Mouse (Mus musculus) intestine, embryonic 14.5 days (tissue): Measurements from ENCODE around the gene Keap1. TPM values are rescaled to one million over a fixed set of nuclear protein-coding genes. Genes with fewer than 3 reads are reported as not detected.
"Not testable (repeated sequence)": the region's sequence is repeated elsewhere in the genome, so short reads cannot be mapped to it uniquely, and the experiment has no call there.

Experiments
- ATAC-seq: fragments of 200-750 bp; cut with Nextera tagmentation; replicated peaks from 2 replicates; pipeline ENCODE4 v1.8.0; 2017; ENCODE audit warnings: low read depth, moderate number of reproducible peaks, moderate TSS enrichment, moderate library complexity; ENCODE audit not compliant: low FRiP score, low TSS enrichment
- DNase-seq: peaks from one replicate; pipeline ENCODE4 v3.0.0-alpha.2; 2018; ENCODE audit warnings: low spot score
- H3K27ac ChIP-seq: fragments of 300-500 bp; sonication (generic); 2 replicates; pipeline ENCODE4 v1.5.1; 2014; ENCODE audit warnings: low read depth, mild to moderate bottlenecking, control low read depth
- H3K27me3 ChIP-seq: fragments of 300-500 bp; sonication (generic); replicated peaks from 2 replicates; pipeline ENCODE4 v1.6.1; 2014; ENCODE audit warnings: low read length, control low read depth; ENCODE audit not compliant: control insufficient read depth, insufficient read depth
- H3K36me3 ChIP-seq: fragments of 300-500 bp; sonication (generic); 2 replicates; pipeline ENCODE4 v1.6.1; 2014; ENCODE audit warnings: low read length, control low read depth; ENCODE audit not compliant: control insufficient read depth, insufficient read depth
- H3K4me1 ChIP-seq: fragments of 300-500 bp; sonication (generic); replicated peaks from 2 replicates; pipeline ENCODE4 v1.6.1; 2014; ENCODE audit warnings: low read length, control low read depth, mixed read lengths; ENCODE audit not compliant: control insufficient read depth, insufficient read depth
- H3K4me2 ChIP-seq: fragments of 300-500 bp; sonication (generic); 2 replicates; pipeline ENCODE4 v1.6.1; 2014; ENCODE audit warnings: low read length
- H3K4me3 ChIP-seq: fragments of 300-500 bp; sonication (generic); 2 replicates; pipeline ENCODE4 v1.5.1; 2014; ENCODE audit warnings: low read depth, low read length, control low read depth, mixed read lengths
- H3K9ac ChIP-seq: fragments of 300-500 bp; sonication (generic); 2 replicates; pipeline ENCODE4 v1.6.1; 2014; ENCODE audit warnings: mild to moderate bottlenecking, low read length
- H3K9me3 ChIP-seq: fragments of 300-500 bp; sonication (generic); 2 replicates; pipeline ENCODE4 v1.6.1; 2016; ENCODE audit warnings: low read length, control low read depth; ENCODE audit not compliant: control insufficient read depth
- WGBS: fragments of 180-500 bp; shearing (Covaris S2); extraction: QIAGEN DNeasy Blood & Tissue Kit; methylation state at CpG from one replicate; pipeline ENCODE4 v1.1.7; 2014; 5-methylcytosine and 5-hydroxymethylcytosine counted together
- polyA plus RNA-seq: library from polyadenylated mRNA; unstranded; fragments of >200 nt; fragmentation: Nextera tagmentation; extraction: Ambion mirVana; gene quantifications from 2 replicates; pipeline ENCODE4 v1.2.1, GENCODE M21; 2014

Keap1 gene
- polyA plus RNA-seq, 1 experiment from 2014 or later: 43.0 TPM

- Histone ChIP-seq H3K4me1 (peaks cover 9% of the 10 kb centered on the region; the same call in 1 of the 2 replicates), H3K4me2 (peak overlapping the region; percentile 82), H3K27ac (no peak overlapping the region; the same call in 1 of the 2 replicates), H3K36me3 (peaks cover 37% of the 10 kb centered on the region), H3K27me3 (no peaks in the 10 kb centered on the region), H3K4me3 (peak overlapping the region; percentile 95), H3K9ac (peak overlapping the region; percentile 87), H3K9me3 (no peaks in the 10 kb centered on the region)
- WGBS: 5% methylated on average over 11 of the region's 11 CpGs
- 0 out of 2 replicates have a peak, but pooled peaks have one; percentile 20 for ATAC-seq
- DNase-seq: no peak
These were observed 26.4 kb upstream of the Keap1 start for GRCm38 (mm10) chr9:21265611-21266010.

GRCm38 (mm10) chr9:21265000-21265561 lies 25.9 kb upstream of the Keap1 start, which contains the start of gene Atg4d:
TSS of gene Atg4d (plus strand) at chr9:21265293.
- Histone ChIP-seq H3K4me2 (peak within 1 kb of the TSS; percentile 82), H3K4me3 (peak within 1 kb of the TSS; percentile 95), H3K27me3 (no peaks in the 10 kb centered on the region), H3K27ac (peak within 1 kb of the TSS; percentile 44), H3K9ac (peak within 1 kb of the TSS; percentile 87), H3K36me3 (peaks cover 32% of the 10 kb centered on the region), H3K9me3 (no peaks in the 10 kb centered on the region), H3K4me1 (peaks cover 9% of the 10 kb centered on the region; the same call in 1 of the 2 replicates)
- ATAC-seq (peak; percentile 95), DNase-seq (peak; percentile 94)
- WGBS: under 1% methylated on average over 49 of the region's 49 CpGs

- Histone ChIP-seq H3K4me3 (peak overlapping the region; percentile 95), H3K27ac (peak overlapping the region; percentile 44), H3K4me1 (peaks cover 9% of the 10 kb centered on the region; the same call in 1 of the 2 replicates), H3K27me3 (no peaks in the 10 kb centered on the region), H3K36me3 (peaks cover 25% of the 10 kb centered on the region), H3K9me3 (no peaks in the 10 kb centered on the region), H3K9ac (peak overlapping the region; percentile 27; the same call in 1 of the 2 replicates), H3K4me2 (peak overlapping the region; percentile 82)
- 19% methylated on average over 17 of the region's 17 CpGs for WGBS
- ATAC-seq (peak; percentile 30), DNase-seq (no peak)
These were observed 25.3 kb upstream of the Keap1 start for GRCm38 (mm10) chr9:21264272-21264999.

- no peak overlapping the region for H3K9ac ChIP-seq
- peaks cover 9% of the 10 kb centered on the region; the same call in 1 of the 2 replicates for H3K4me1 ChIP-seq
- 68% methylated on average over 2 of the region's 2 CpGs for WGBS
- H3K27ac ChIP-seq: no peak overlapping the region
- H3K27me3 ChIP-seq: no peaks in the 10 kb centered on the region
- H3K4me3 ChIP-seq: no peak overlapping the region
- H3K36me3 ChIP-seq: 0 out of 2 replicates have a peak, but pooled peaks cover 2% of the 10 kb centered on the region
- ATAC-seq: no peak
- DNase-seq: no peak
- H3K4me2 ChIP-seq: no peak overlapping the region
- H3K9me3 ChIP-seq: no peaks in the 10 kb centered on the region
These were observed 22.7 kb upstream of the Keap1 start for GRCm38 (mm10) chr9:21261831-21262230.

- no peak overlapping the region for H3K27ac ChIP-seq
- H3K4me2 ChIP-seq: no peak overlapping the region
- H3K4me1 ChIP-seq: no peaks in the 10 kb centered on the region; the same call in 1 of the 2 replicates
- H3K27me3 ChIP-seq: no peaks in the 10 kb centered on the region
- no peaks in the 10 kb centered on the region for H3K36me3 ChIP-seq
- 74% methylated on average over 6 of the region's 6 CpGs for WGBS
- H3K4me3 ChIP-seq: no peak overlapping the region
- no peak overlapping the region for H3K9ac ChIP-seq
- H3K9me3 ChIP-seq: no peaks in the 10 kb centered on the region
- no peak for ATAC-seq
- no peak for DNase-seq
These were observed 21.4 kb upstream of the Keap1 start for GRCm38 (mm10) chr9:21260491-21261040.

GRCm38 (mm10) chr9:21256349-21256748 lies 17.2 kb upstream of the Keap1 start:
- H3K4me1 ChIP-seq, H3K36me3 ChIP-seq, H3K27ac ChIP-seq, H3K4me2 ChIP-seq, H3K4me3 ChIP-seq, ATAC-seq, DNase-seq, H3K9ac ChIP-seq, H3K9me3 ChIP-seq: not testable (repeated sequence)
- WGBS: 81% methylated on average over 4 of the region's 4 CpGs
- H3K27me3 ChIP-seq: peaks cover 14% of the 10 kb centered on the region

GRCm38 (mm10) chr9:21254690-21255089 lies 15.5 kb upstream of the Keap1 start:
- H3K4me3 ChIP-seq: no peak overlapping the region
- H3K9me3 ChIP-seq: no peaks in the 10 kb centered on the region
- H3K27me3 ChIP-seq: peaks cover 31% of the 10 kb centered on the region
- H3K4me1 ChIP-seq: no peaks in the 10 kb centered on the region; the same call in 1 of the 2 replicates
- no peak overlapping the region for H3K27ac ChIP-seq
- no peak for ATAC-seq
- no peak for DNase-seq
- H3K36me3 ChIP-seq: no peaks in the 10 kb centered on the region
- H3K9ac ChIP-seq: no peak overlapping the region
- H3K4me2 ChIP-seq: no peak overlapping the region

- H3K36me3 ChIP-seq: no peaks in the 10 kb centered on the region
- H3K4me3 ChIP-seq: no peak overlapping the region
- H3K9ac ChIP-seq: no peak overlapping the region
- H3K4me1 ChIP-seq: peaks cover 2% of the 10 kb centered on the region; the same call in 1 of the 2 replicates
- no peak for DNase-seq
- H3K27ac ChIP-seq: no peak overlapping the region
- H3K27me3 ChIP-seq: peaks cover 61% of the 10 kb centered on the region
- H3K4me2 ChIP-seq: no peak overlapping the region
- WGBS: 55% methylated on average over 13 of the region's 13 CpGs
- ATAC-seq: no peak
- no peaks in the 10 kb centered on the region for H3K9me3 ChIP-seq
These were observed 12.1 kb upstream of the Keap1 start for GRCm38 (mm10) chr9:21251116-21251735.
